Mouse (Mus musculus) limb, embryonic 13.5 days (tissue): ENCODE data around the gene Trnau1ap. TPM values are rescaled to one million over a fixed set of nuclear protein-coding genes. Genes with fewer than 3 reads are reported as not detected.

Source experiments
- polyA plus RNA-seq: library from polyadenylated mRNA; unstranded; fragments of >200 nt; fragmentation: Nextera tagmentation; extraction: Ambion mirVana; gene quantifications from 2 replicates; pipeline ENCODE4 v1.2.1, GENCODE M21; 2015

The Trnau1ap gene
- polyA plus RNA-seq, 1 experiment from 2014 or later: 81.2 TPM

Other genes starting within 250 kb of the Trnau1ap start
- gene Oprd1, start 185.1 kb downstream of the Trnau1ap start, polyA plus RNA-seq: 0.31 and 0.43 TPM in 2 replicates
- gene Ythdf2, start 117.2 kb downstream of the Trnau1ap start, polyA plus RNA-seq: 126 and 127 TPM in 2 replicates
- gene Gmeb1, start 67.9 kb downstream of the Trnau1ap start, polyA plus RNA-seq: 42.1 and 45.3 TPM in 2 replicates
- gene Taf12, start 55.2 kb downstream of the Trnau1ap start, polyA plus RNA-seq: 50.6 and 55.6 TPM in 2 replicates
- 1.7 and 1.9 TPM in 2 replicates for gene Rab42, start 26.2 kb downstream of the Trnau1ap start, polyA plus RNA-seq
- 81.5 and 83.0 TPM in 2 replicates for gene Rcc1, start 24.1 kb upstream of the Trnau1ap start, polyA plus RNA-seq
- gene Phactr4, start 93.0 kb upstream of the Trnau1ap start, polyA plus RNA-seq: 21.9 and 22.0 TPM in 2 replicates
- 28.3 and 32.1 TPM in 2 replicates for gene Med18, start 134.4 kb upstream of the Trnau1ap start, polyA plus RNA-seq
- gene Sesn2, start 181.0 kb upstream of the Trnau1ap start, polyA plus RNA-seq: 8.1 and 9.2 TPM in 2 replicates
- 936 and 950 TPM in 2 replicates for gene Atpif1, start 204.1 kb upstream of the Trnau1ap start, polyA plus RNA-seq
- gene Dnajc8, start 206.0 kb upstream of the Trnau1ap start, polyA plus RNA-seq: 169 and 172 TPM in 2 replicates
- gene Ptafr, start 234.5 kb upstream of the Trnau1ap start, polyA plus RNA-seq: 0.50 and 0.63 TPM in 2 replicates